Mouse (Mus musculus) lung, adult 18-20 months (tissue): ENCODE measurements at regions not wholly inside any gene's neighbourhood (a gene's known extent, or its start where the extent isn't known, plus 50 kb on each side); places are given as distances from the start of the nearest gene placed in this dataset.

Experiments used
- DNase-seq, 2 experiments: peaks; one replicate each; pipeline ENCODE4 v3.0.0; 2022; ENCODE audit warnings: mixed read lengths in 2 of 2

- DNase-seq, result no peak
Observed at GRCm38 (mm10) chr7:114912109-114912508, 168.6 kb downstream of the Insc start.

GRCm38 (mm10) chr7:114922155-114922554 lies 178.7 kb downstream of the Insc start:
- DNase-seq, result peak; percentile 24 to 52

GRCm38 (mm10) chr7:114933861-114934260 lies 190.4 kb downstream of the Insc start:
- no peak for DNase-seq

- DNase-seq, result no peak
Observed at GRCm38 (mm10) chr7:114950759-114951158, 207.3 kb downstream of the Insc start.

GRCm38 (mm10) chr7:114963206-114963605 lies 219.7 kb downstream of the Insc start:
- no peak for DNase-seq

GRCm38 (mm10) chr7:114965923-114966322 lies 222.4 kb downstream of the Insc start:
- no peak for DNase-seq

DNA sequence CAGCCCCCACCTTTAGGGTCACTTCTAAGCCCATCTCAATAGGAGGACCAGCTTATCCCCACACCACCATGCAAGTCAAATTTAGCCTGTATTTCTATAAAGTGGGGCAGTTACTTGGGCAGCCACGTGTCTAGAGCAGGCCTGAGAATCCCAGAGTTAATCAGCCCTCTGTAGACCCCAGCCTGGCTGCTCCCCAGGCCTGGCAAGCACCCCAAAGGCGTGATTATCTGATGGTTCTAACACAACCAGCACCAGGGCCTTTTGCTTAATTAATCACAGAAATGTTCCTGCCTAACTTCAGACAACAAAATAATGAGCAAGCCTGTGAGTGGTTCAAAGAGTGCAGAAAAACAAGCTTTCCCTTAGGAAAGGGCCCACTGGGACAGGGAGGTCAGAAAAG lies 243.0 kb downstream of the Insc start:
- no peak for DNase-seq

DNA sequence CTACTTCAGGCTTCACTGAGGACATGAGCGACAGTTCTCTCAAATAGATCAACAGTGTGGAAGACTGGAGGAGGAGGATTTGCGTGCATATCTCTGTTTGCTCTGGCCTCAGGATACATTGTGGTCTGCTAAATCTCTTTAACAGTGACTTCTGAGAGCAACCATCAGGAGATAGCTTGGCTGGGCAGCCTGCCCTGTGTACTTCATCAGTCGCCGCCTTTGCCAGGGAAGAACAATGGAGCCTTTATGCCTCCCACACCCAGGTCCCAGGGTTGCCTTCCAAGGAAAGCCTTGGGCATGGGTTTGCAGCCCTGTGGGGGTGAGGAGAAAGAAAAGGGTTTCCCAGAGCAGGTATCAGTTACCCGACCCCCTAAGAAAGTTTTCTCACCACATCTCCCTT lies 247.8 kb downstream of the Insc start:
- no peak for DNase-seq

DNA sequence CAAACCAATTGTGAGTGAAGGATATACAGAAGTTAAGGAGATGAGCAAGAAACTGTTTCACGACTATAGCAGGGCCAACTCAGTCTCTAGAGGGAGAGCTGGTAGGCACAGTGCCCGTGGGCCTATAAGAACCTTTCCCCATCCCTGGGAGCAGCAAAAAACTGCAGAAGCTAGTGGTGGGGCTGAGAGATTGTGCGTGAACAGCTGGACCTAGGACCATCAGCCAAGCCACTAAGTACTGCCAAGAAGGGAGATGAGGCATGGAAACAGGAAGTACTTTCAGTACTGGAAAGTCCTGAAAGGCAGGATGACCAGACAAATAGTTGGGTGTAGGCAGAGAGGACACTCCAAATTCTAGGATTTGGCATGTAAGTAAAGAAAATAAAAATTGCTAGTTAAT lies 248.9 kb downstream of the Insc start:
- peak; percentile 7 to 14 for DNase-seq

GRCm38 (mm10) chr7:115000796-115001524 lies 257.5 kb downstream of the Insc start:
- peak; percentile 7 to 42 for DNase-seq

DNA sequence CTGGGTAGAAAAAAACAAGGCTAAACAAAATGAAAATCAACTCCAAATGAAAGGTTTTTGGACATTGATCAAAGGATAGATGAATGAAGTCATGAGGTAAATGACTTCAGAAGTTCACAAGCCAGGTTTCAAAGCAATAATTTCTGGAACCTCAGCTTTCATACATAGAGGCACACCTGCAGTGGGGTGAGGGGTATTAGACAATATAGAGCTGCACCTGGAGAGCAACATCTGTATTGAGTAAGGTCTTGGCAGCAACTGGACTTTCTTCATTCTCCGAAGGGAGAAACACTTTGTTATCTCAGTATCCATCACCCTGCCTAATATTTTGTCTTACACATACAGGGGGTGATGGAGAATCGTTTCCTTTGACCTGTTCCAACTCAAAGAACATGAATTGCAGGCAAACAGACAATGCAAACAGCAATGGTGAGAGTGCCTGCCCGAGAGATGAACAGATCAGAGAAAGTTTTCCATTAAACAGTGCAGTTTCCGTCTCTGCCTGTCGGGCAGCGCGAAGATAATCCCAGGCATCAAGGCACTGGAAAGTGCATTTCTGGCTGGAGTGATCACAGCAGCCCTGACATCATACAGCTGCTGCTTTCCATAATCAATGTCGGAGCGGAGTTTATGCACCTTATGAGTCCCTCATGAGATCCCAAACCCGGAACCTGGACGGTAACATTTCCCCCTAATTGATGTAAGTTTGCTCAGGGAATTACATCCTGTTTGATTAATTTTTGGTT lies 270.9 kb downstream of the Insc start:
- no peak for DNase-seq

DNA sequence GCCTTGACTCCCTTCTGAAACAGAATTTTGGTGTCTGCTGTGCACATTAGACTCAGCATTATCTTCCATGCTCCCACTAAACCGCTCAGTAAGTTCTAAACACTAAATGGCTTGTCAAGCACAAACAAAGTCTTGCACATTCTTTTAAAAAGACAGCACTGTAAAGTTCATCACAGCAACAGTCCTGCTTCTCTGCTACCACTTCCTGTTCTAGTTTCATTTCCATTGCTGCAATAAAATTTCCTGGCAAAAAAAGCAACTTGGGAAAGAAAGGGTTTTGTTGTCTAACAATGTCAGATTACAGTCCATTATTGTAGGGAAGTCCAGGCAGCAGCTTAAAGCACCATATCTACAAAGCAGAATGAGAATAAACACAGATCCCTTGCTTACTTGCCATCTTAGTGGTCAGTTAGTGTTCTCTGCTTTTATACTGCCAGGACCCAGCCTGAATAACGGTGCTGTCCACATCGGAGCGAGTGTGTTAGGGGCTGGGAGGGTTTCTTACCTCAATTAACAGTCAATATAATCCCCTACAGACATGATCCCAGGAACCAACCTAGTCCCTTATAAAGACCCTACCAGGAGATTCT lies 276.0 kb downstream of the Insc start:
- no peak for DNase-seq

GRCm38 (mm10) chr7:115020023-115020422 lies 276.5 kb downstream of the Insc start:
- DNase-seq, result no peak

GRCm38 (mm10) chr7:115025803-115026202 lies 282.3 kb downstream of the Insc start:
- no peak for DNase-seq

- no peak for DNase-seq
Observed at GRCm38 (mm10) chr7:115027685-115028084, 284.2 kb downstream of the Insc start.

DNA sequence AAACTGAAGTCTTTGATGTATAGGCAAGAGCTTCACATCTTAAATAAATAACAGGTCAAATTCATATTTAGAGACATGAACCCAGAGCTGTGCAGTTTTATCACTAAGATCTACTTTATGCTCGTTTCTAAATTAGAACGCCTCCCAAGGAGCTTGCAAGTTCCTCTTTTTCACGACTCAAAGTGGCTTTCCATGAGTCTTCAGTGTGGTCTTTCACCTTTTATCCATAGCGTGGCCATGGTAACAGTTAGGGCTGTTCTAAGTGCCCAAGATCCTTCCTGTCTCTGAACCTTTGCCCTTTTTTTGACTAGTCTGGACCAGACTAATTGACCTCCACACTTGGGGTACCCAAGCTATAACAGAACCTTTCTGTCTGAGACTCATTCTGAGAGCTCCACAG lies 290.5 kb downstream of the Insc start:
- no peak for DNase-seq

DNA sequence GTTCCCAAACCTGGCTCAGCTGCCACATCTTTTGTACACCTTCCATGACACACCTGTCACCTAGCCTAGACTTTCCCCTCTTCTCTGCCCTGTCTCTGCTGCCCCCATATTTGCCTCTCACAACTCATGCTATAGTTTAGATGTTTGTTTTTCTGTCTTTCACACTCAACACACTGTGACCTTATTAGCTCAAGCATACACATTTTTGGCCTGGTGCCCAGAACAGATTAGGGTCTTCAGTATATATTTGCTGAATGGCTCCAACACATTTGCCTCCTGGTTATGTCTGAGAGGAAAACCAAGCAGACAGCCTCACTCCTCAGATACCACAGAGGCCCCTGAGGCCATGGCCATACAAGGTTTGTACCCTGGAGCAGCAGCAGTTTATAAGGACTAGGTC lies 312.0 kb downstream of the Insc start:
- no peak for DNase-seq

DNA sequence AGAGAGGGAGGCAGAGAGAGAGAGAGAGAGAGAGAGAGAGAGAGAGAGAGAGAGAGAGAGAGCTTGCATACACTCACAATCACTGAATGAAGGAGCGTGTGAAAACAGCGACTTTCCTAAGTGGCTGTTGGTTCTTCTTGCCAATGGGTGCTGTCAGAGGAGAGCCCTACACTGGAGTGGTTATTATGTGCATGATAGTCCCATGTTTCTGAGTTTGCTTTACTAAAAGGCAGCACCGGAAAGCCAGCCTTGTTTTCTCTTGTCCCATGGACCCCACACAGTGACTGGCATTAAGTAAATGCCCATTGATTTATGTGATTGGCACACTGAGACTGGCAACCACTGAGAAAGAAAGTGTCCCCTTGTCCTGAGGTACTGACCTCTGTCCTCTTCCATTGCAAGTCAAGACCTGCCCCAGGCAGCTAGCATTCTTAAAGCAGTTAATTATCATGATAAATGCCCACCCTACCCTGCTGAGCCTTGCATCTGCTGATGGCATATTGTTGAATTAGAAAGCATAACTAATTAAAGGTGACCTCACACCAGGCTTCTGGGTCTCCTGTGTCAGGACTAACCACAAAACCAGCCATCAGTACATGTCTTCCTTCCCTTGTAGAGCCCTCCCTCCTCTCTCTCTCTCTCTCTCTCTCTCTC lies 313.6 kb downstream of the Insc start:
- no peak for DNase-seq

DNA sequence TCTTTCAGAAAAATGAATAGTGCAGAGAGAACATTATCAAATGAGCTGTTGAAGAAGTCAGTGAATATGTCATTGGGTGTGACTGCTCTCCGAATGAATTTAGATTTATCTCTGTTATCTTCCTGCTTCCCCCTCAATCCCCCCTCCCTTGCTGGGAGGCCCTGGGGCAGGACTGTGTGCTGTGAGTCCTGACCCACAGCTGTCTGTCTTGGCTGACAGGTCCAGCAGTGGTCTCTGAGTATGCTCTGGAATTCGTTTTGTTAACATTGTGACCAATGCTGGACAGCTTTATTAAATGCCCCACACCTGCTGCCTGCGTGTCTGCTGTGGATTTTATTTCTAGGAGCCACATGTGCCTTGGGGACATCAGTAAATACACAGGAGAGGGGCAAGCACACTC lies 314.2 kb downstream of the Insc start:
- no peak for DNase-seq

- no peak for DNase-seq
Observed at GRCm38 (mm10) chr7:115060171-115060570, 316.7 kb downstream of the Insc start.

- no peak for DNase-seq
Observed at GRCm38 (mm10) chr7:115062817-115063216, 319.3 kb downstream of the Insc start.

GRCm38 (mm10) chr7:115067641-115068040 lies 324.1 kb downstream of the Insc start:
- DNase-seq, result no peak

DNA sequence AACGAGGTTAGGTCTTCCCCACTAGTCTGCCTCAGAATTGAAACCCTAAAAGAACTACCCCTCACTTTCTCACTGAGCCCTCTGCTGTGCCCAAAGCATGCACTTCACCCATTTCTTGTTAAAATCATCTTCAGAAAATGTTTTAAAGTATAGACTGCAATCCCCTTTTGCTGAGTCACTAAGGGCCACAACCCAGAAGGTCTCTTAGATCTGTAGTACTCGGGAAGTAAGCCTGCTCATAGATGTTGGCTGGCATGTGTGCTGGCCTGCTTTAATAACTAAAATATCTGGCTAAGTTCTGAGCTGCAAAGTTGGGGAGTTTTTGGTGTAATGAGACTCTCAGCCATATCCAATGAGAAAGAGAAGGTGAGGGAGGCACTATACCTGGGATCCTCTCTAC lies 329.9 kb downstream of the Insc start:
- DNase-seq, result no peak

GRCm38 (mm10) chr7:115076781-115077180 lies 333.3 kb downstream of the Insc start:
- no peak for DNase-seq
